Mouse (Mus musculus) liver, embryonic 14.5 days (tissue): Measurements from ENCODE around the gene Ets1.

Experiments
- CTCF ChIP-seq: IDR thresholded peaks from 2 replicates; pipeline ENCODE4 v1.5.1; 2016; ENCODE audit warnings: antibody characterized with exemption, low read depth, control low read depth
- EP300 ChIP-seq: IDR thresholded peaks from 2 replicates; pipeline ENCODE4 v1.6.1; 2016; ENCODE audit warnings: antibody characterized with exemption, low read depth

DNA sequence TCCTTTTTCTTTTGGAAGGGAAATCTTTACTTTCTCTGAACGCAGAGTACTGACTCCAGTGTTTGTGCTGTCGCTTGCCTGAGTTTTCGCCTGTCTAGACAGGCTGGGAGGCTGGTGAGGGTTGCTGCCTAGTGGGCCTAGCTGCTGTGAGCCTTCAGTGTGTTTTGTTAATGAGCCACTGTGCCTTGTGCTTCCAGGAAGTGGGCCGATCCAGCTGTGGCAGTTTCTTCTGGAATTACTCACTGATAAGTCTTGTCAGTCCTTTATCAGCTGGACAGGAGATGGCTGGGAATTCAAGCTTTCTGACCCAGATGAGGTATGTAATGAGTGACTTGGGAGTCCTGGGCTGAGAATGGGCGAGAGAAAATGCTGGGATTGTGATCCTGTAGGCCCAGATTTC, 116.6 kb downstream of the Ets1 start:
- TF ChIP-seq CTCF (no peak), EP300 (no peak)
